Mouse (Mus musculus) NIH3T3 (cell line): ENCODE measurements around the gene Alpl.
A peak's percentile ranks its signal among the peaks of the same experiment; 100 is the strongest.

Experiments used
- DNase-seq: peaks from one replicate; pipeline ENCODE4 v3.0.0-alpha.2; 2012; ENCODE audit warnings: low read depth

Alpl gene

GRCm38 (mm10) chr4:137800324-137800723 is 4.1 kb upstream of the Alpl start:
- no peak for DNase-seq

GRCm38 (mm10) chr4:137797038-137797437 is 854 bp upstream of the Alpl start:
- no peak for DNase-seq

- no peak for DNase-seq
These were observed 1.8 kb downstream of the Alpl start for GRCm38 (mm10) chr4:137794178-137794900.

- no peak for DNase-seq
These were observed 2.6 kb downstream of the Alpl start for GRCm38 (mm10) chr4:137793611-137794010.

- DNase-seq = no peak
These were observed 4.7 kb downstream of the Alpl start for GRCm38 (mm10) chr4:137791440-137791839.

- no peak for DNase-seq
These were observed 5.2 kb downstream of the Alpl start for GRCm38 (mm10) chr4:137790981-137791380.

- no peak for DNase-seq
These were observed 7.6 kb downstream of the Alpl start for GRCm38 (mm10) chr4:137788511-137789049.

- no peak for DNase-seq
These were observed 8.4 kb downstream of the Alpl start for GRCm38 (mm10) chr4:137787589-137788289.

- no peak for DNase-seq
These were observed 9.7 kb downstream of the Alpl start for GRCm38 (mm10) chr4:137786488-137786887.

- no peak for DNase-seq
These were observed 10.9 kb downstream of the Alpl start for GRCm38 (mm10) chr4:137785270-137785669.

- no peak for DNase-seq
These were observed 11.4 kb downstream of the Alpl start for GRCm38 (mm10) chr4:137784741-137785140.

GRCm38 (mm10) chr4:137783541-137784191 is 12.5 kb downstream of the Alpl start:
- DNase-seq = peak; percentile 70

GRCm38 (mm10) chr4:137781949-137782348 is 14.2 kb downstream of the Alpl start:
- DNase-seq = no peak

- DNase-seq = no peak
These were observed 15.2 kb downstream of the Alpl start for GRCm38 (mm10) chr4:137780986-137781385.

GRCm38 (mm10) chr4:137778397-137779184 is 17.6 kb downstream of the Alpl start:
- DNase-seq = no peak

GRCm38 (mm10) chr4:137777866-137778265 is 18.3 kb downstream of the Alpl start:
- no peak for DNase-seq

GRCm38 (mm10) chr4:137774505-137774904 is 21.7 kb downstream of the Alpl start:
- DNase-seq = no peak

GRCm38 (mm10) chr4:137774013-137774412 is 22.2 kb downstream of the Alpl start:
- peak; percentile 15 for DNase-seq

- DNase-seq = no peak
These were observed 22.8 kb downstream of the Alpl start for GRCm38 (mm10) chr4:137773369-137773899.

GRCm38 (mm10) chr4:137772438-137773056 is 23.6 kb downstream of the Alpl start:
- no peak for DNase-seq

GRCm38 (mm10) chr4:137771749-137772148 is 24.4 kb downstream of the Alpl start:
- no peak for DNase-seq
